Mouse (Mus musculus) hindbrain, embryonic 10.5 days (tissue): ENCODE measurements around the gene Mark3. TPM values are rescaled to one million over a fixed set of nuclear protein-coding genes. Genes with fewer than 3 reads are reported as not detected.

Experiments used
- DNase-seq: peaks from one replicate; pipeline ENCODE4 v3.0.0-alpha.2; 2017; ENCODE audit warnings: low spot score
- H3K27ac ChIP-seq: fragments of 300-500 bp; sonication (generic); 2 replicates; pipeline ENCODE4 v1.5.1; 2016; ENCODE audit warnings: mild to moderate bottlenecking, moderate library complexity
- H3K27me3 ChIP-seq: fragments of 300-500 bp; sonication (generic); 2 replicates; pipeline ENCODE4 v1.6.1; 2016; ENCODE audit warnings: mild to moderate bottlenecking; ENCODE audit not compliant: poor library complexity, insufficient read depth, severe bottlenecking
- H3K36me3 ChIP-seq: fragments of 300-500 bp; sonication (generic); 2 replicates; pipeline ENCODE4 v1.6.1; 2016; ENCODE audit warnings: mild to moderate bottlenecking, moderate library complexity
- H3K4me1 ChIP-seq: fragments of 300-500 bp; sonication (generic); replicated peaks from 2 replicates; pipeline ENCODE4 v1.6.1; 2016; ENCODE audit warnings: mild to moderate bottlenecking
- H3K4me3 ChIP-seq: fragments of 300-500 bp; sonication (generic); 2 replicates; pipeline ENCODE4 v1.5.1; 2016; ENCODE audit warnings: mild to moderate bottlenecking, moderate library complexity
- H3K9me3 ChIP-seq: fragments of 300-500 bp; sonication (generic); 2 replicates; pipeline ENCODE4 v1.6.1; 2016; ENCODE audit warnings: mild to moderate bottlenecking, moderate library complexity
- WGBS: fragments of 180-500 bp; shearing (Covaris S2); methylation state at CpG from one replicate; pipeline ENCODE4 v1.1.7; 2016; 5-methylcytosine and 5-hydroxymethylcytosine counted together
- polyA plus RNA-seq: library from polyadenylated mRNA; unstranded; fragments of >200 nt; fragmentation: Nextera tagmentation; extraction: Ambion mirVana; gene quantifications from 2 replicates; pipeline ENCODE4 v1.2.1, GENCODE M21; 2016

The Mark3 gene
- polyA plus RNA-seq, 1 experiment from 2014 or later: 49.3 TPM

DNA sequence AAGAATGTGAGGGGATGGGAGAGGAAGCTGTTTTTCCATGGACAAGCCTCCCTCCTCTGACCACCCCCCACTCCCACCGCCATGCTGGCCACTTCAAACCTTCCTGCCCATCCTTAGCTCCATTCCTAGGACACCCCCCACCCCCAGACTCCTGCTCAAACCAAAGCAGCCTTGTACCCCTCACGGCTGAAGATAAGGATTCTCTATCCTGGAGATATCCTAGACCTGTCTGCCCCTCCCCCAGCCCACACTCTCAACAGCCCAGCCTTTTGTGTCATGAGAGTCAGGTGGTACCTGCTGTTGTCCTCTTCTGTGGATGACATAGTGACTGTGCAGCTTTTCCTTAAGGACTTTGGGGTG, 113.7 kb downstream of the Mark3 start:
- H3K4me1 ChIP-seq: peaks cover 76% of the 10 kb centered on the region
- 25% methylated on average over 2 of the region's 2 CpGs for WGBS
- H3K27me3 ChIP-seq: no peaks in the 10 kb centered on the region
- H3K27ac ChIP-seq: peak overlapping the region; percentile 98
- peak overlapping the region; percentile 9; the same call in 1 of the 2 replicates for H3K4me3 ChIP-seq
- peaks cover 15% of the 10 kb centered on the region for H3K36me3 ChIP-seq
- H3K9me3 ChIP-seq: no peaks in the 10 kb centered on the region
- no peak for DNase-seq

DNA sequence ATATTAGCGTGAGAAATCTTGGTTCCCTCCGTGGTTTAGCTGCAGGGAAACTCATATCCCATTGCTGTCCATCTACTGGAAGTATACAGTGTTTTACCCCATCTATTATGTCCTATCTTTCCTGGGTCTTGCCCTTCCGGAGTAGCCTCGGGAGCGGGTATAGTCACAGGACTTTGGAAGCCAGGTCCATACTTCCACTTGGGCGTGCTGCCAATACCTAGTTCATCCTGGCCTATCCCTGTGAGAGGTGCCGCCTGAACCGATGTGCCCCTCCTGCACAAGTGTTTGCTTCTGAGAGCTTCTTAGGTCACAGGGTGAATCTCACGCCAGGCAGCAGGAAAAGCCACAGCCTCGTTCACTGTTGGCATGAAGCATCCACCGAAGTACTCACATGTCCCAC, 115.1 kb downstream of the Mark3 start:
- H3K4me3 ChIP-seq: no peak overlapping the region
- peak overlapping the region; percentile 98 for H3K27ac ChIP-seq
- no peaks in the 10 kb centered on the region for H3K27me3 ChIP-seq
- no peaks in the 10 kb centered on the region for H3K9me3 ChIP-seq
- H3K36me3 ChIP-seq: peaks cover 1% of the 10 kb centered on the region
- H3K4me1 ChIP-seq: peaks cover 86% of the 10 kb centered on the region
- DNase-seq: no peak
- WGBS: 90% methylated on average over 11 of the region's 11 CpGs

DNA sequence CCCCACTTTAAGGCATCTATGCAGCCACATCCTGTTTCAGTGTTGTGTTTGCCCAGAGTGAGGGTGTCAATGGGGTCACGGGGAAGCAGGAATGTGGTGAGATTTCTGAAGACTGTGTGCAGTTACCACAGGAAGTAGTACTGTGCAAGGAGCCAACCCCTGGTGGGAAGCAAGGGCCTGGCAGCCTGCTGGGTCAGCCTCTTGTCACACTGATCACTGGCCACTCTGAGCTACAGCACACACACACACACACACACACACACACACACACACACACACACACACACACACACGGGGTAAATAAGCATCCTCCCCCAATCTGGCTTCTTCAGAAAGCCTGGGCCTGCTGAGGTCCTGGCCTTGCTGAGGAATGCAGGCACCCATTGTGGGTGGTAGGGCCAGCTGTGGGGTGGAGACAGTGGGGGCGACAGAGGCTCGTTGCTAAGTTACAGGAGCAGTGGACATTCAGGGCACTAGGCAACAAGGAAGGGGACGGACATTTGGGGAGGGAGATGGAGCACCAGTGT, 117.1 kb downstream of the Mark3 start:
- WGBS: 2% methylated on average over 5 of the region's 5 CpGs
- peak overlapping the region; percentile 31 for H3K4me3 ChIP-seq

DNA sequence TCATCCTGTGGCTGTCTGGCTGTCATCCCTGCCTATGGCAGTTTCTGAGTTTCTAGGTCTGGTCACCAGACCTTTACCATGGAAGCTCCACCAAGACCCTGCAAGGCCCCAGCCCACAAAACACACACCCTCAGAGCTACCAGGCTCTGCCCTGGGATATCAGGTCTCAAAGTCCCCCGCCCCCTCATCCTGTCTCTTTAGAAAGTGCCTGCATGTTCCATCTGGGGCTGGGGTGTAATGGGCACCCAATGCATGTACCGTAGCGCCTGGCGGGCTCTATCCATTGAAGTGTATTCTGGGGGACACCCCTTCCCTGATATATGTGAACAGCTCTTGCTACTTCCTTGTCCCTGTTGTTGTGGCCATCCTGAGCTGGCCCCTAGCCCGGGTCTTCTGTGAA, 118.6 kb downstream of the Mark3 start:
- H3K4me3 ChIP-seq: peak overlapping the region; percentile 41
- no peaks in the 10 kb centered on the region for H3K36me3 ChIP-seq
- no peaks in the 10 kb centered on the region for H3K27me3 ChIP-seq
- peak overlapping the region; percentile 98 for H3K27ac ChIP-seq
- DNase-seq: no peak
- 72% methylated on average over 5 of the region's 5 CpGs for WGBS
- no peaks in the 10 kb centered on the region for H3K9me3 ChIP-seq
- H3K4me1 ChIP-seq: peaks cover 94% of the 10 kb centered on the region

More for the DNA sequence above, 117.1 kb downstream of the Mark3 start:
- Histone ChIP-seq H3K27me3 (no peaks in the 10 kb centered on the region), H3K9me3 (no peaks in the 10 kb centered on the region), H3K36me3 (no peaks in the 10 kb centered on the region), H3K4me1 (peaks cover 100% of the 10 kb centered on the region), H3K27ac (peak overlapping the region; percentile 98)
- peak; percentile 91 for DNase-seq

GRCm38 (mm10) chr12:111693341-111694270, 119.3 kb downstream of the Mark3 start:
- no peaks in the 10 kb centered on the region for H3K36me3 ChIP-seq
- H3K9me3 ChIP-seq: no peaks in the 10 kb centered on the region
- peak overlapping the region; percentile 41 for H3K4me3 ChIP-seq
- peak overlapping the region; percentile 98 for H3K27ac ChIP-seq
- H3K27me3 ChIP-seq: no peaks in the 10 kb centered on the region
- H3K4me1 ChIP-seq: peaks cover 94% of the 10 kb centered on the region
- DNase-seq: peak; percentile 90
- 11% methylated on average over 18 of the region's 18 CpGs for WGBS

DNA sequence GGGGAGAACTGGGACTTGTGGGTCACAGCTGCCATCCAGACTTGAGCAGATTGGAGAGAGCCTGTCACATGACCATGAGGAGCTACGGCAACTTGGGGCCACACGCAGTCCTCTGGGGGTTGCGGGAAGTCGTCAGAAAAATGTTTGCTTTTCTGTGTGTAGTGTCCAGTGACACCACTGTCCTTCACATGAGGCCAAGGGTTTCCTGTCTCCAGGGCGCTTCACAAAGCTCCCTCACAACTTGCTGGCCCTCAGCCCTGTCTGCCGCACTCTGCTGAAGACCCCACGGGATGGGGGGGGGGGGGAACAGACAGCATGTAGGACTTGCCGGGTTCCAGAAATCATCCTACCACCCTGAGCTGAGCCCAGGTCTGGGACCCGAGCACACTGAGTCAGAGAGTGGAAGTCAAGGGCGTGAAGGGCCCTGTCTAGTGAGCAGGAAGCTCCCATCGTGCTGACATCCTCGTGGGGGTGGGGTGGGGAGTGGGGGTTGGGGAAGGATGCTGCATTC, 120.0 kb downstream of the Mark3 start:
- peaks cover 89% of the 10 kb centered on the region for H3K4me1 ChIP-seq
- H3K4me3 ChIP-seq: peak overlapping the region; percentile 41
- no peak for DNase-seq
- H3K27me3 ChIP-seq: no peaks in the 10 kb centered on the region
- H3K36me3 ChIP-seq: no peaks in the 10 kb centered on the region
- peak overlapping the region; percentile 98 for H3K27ac ChIP-seq
- no peaks in the 10 kb centered on the region for H3K9me3 ChIP-seq
- WGBS: 3% methylated on average over 12 of the region's 12 CpGs

- no peaks in the 10 kb centered on the region for H3K27me3 ChIP-seq
- H3K9me3 ChIP-seq: no peaks in the 10 kb centered on the region
- peak overlapping the region; percentile 98 for H3K27ac ChIP-seq
- H3K4me3 ChIP-seq: peak overlapping the region; percentile 41
- WGBS: 37% methylated on average over 13 of the region's 13 CpGs
- H3K4me1 ChIP-seq: peaks cover 87% of the 10 kb centered on the region
- DNase-seq: peak; percentile 77
- H3K36me3 ChIP-seq: no peaks in the 10 kb centered on the region
Observed at GRCm38 (mm10) chr12:111694880-111695804, 120.8 kb downstream of the Mark3 start.

- peak overlapping the region; percentile 98 for H3K27ac ChIP-seq
- no peaks in the 10 kb centered on the region for H3K36me3 ChIP-seq
- H3K4me3 ChIP-seq: no peak overlapping the region; the same call in 1 of the 2 replicates
- DNase-seq: peak; percentile 84
- peaks cover 85% of the 10 kb centered on the region for H3K4me1 ChIP-seq
- H3K9me3 ChIP-seq: no peaks in the 10 kb centered on the region
- 24% methylated on average over 6 of the region's 6 CpGs for WGBS
- H3K27me3 ChIP-seq: no peaks in the 10 kb centered on the region
Observed at GRCm38 (mm10) chr12:111696239-111696638, 121.9 kb downstream of the Mark3 start.

- peaks cover 70% of the 10 kb centered on the region for H3K4me1 ChIP-seq
- 72% methylated on average over 4 of the region's 4 CpGs for WGBS
- peak overlapping the region; percentile 71 for H3K27ac ChIP-seq
- DNase-seq: no peak
- no peak overlapping the region for H3K4me3 ChIP-seq
- H3K27me3 ChIP-seq: no peaks in the 10 kb centered on the region
- no peaks in the 10 kb centered on the region for H3K9me3 ChIP-seq
- H3K36me3 ChIP-seq: no peaks in the 10 kb centered on the region
Observed at GRCm38 (mm10) chr12:111697708-111698107, 123.4 kb downstream of the Mark3 start.

DNA sequence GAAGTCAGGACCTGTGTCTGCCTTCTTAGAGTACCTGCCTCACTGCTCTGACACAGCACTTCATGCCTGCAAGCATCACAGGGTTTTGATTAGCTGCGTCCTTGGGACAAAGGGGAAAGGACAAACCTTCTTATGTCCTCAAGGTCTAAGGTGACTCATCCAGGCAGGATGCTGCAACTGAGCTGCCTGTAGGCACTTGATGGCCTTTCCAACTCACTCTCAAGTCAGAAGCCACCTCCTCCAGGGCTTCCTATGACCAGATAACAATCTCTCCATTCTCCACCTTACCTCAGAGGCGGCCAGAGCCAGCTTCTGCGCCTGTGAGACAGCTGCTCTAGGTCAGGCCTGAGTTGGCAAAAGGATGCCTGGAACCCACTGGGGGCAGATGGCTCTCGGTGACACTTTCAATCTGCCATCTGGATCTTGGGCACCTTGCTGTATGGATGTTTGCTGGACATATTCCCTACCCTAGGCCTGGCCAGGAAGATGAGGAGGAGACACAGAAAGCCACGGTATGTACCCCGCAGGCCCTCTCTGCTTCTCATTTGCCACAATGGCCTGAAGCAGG, 124.1 kb downstream of the Mark3 start:
- H3K4me3 ChIP-seq: no peak overlapping the region
- 82% methylated on average over 6 of the region's 6 CpGs for WGBS
- no peaks in the 10 kb centered on the region for H3K27me3 ChIP-seq
- peak overlapping the region; percentile 71 for H3K27ac ChIP-seq
- H3K4me1 ChIP-seq: peaks cover 63% of the 10 kb centered on the region
- no peaks in the 10 kb centered on the region for H3K9me3 ChIP-seq
- DNase-seq: no peak
- H3K36me3 ChIP-seq: no peaks in the 10 kb centered on the region

DNA sequence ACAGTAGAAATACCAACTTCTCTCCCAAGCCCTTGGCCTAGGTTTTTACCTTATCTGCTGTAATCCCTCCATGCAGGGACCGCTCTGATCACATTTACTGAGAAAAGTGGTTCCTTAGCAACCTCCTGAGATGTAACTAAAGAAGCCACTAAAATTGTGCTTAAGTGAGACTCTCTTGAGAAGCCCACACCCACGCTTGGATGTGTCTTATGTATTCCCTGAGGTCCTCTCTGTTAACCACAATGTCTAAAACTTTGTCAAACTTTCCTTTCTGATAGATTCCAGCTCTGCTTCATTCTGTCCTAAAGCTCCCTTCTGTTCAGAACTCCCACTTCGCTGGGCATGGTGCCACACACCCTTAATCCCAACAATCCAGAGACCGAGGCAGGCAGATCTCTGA, 125.2 kb downstream of the Mark3 start:
- H3K27ac ChIP-seq: peak overlapping the region; percentile 9
- 88% methylated on average over 4 of the region's 4 CpGs for WGBS
- H3K4me3 ChIP-seq: no peak overlapping the region
- peaks cover 55% of the 10 kb centered on the region for H3K4me1 ChIP-seq
- H3K36me3 ChIP-seq: no peaks in the 10 kb centered on the region
- no peaks in the 10 kb centered on the region for H3K27me3 ChIP-seq
- DNase-seq: no peak
- no peaks in the 10 kb centered on the region for H3K9me3 ChIP-seq

DNA sequence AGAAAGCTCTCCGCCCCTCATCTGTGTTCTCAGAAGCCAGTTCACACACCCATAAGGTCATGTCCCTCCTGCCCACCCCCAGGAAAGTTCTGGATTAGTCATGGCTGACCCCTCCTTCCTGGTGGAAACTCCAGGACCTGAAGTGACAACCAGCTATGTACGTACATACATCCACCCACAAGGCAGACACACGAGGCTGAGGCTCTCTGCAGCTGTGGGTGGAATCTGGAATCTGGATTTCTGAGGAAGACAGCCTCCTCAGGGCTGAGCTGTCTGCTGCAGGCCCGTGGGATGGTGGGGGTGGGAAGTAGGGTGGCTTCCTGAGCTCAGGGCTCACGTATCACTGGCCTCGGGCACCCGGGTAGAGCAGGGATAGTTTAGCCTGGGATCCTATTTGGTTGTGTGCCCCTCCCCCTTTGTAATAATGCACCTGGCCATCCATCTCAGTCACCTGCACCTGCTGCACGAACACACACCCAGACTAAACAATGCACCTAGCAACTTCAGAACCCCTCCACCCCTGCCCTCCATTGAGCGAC, 126.7 kb downstream of the Mark3 start:
- Histone ChIP-seq H3K4me3 (no peak overlapping the region), H3K36me3 (peaks cover 2% of the 10 kb centered on the region), H3K27ac (peak overlapping the region; percentile 54; the same call in 1 of the 2 replicates), H3K9me3 (no peaks in the 10 kb centered on the region), H3K4me1 (peaks cover 53% of the 10 kb centered on the region), H3K27me3 (no peaks in the 10 kb centered on the region)
- no peak for DNase-seq
- WGBS: 68% methylated on average over 9 of the region's 9 CpGs
